Mouse (Mus musculus): Measurements from ENCODE around the gene Lonrf2.

DNA sequence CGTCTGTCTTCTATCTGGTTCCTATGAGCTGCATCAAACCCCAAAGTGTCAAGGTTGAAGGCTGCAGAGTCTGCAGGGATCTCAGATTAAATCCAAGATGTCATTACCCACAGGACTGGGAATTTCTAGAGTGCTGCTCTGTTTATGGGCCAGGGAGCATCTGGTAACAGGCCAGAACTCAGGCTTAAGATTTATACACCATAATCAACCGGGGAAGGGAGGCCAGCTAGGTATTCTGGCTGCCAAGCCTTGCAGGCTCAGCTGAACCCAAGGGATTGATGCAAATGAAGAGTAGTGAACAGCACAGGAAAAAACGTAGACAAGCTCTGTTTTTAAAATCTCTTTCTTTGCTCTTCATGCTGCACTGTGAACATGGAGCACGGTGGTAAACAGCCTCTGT, 20.2 kb downstream of the Lonrf2 start:
- no peak for TF ChIP-seq CTCF (IDR thresholded peaks at IDR 0.05)
- no peak for TF ChIP-seq EP300 (IDR thresholded peaks at IDR 0.05)

Data from lung, postnatal 0 days (tissue).